Mouse (Mus musculus): Measurements from ENCODE around the gene Aebp1.

Aebp1 gene

DNA sequence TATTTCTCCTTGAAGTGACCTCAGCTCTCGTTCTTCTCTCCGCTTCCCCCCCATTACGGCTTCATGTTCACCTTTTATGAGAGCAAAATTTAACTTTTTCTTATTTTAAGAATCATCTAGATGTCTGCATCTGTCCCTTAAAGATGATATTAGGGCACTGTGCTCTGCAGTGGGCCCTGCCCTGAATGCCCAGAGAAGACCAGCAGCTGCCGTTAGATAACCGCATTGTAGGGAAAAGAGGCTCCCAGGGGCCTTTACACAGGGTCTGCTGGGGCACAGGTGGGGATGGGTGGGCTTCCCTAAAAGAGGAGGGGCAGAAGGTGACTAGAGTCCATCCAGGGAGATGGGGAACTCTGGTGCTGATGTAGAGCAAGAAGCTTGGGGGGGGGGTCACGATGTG is 32.1 kb downstream of the Aebp1 start:
- no peak for DNase-seq (ENCODE audit: low spot score)

DNA sequence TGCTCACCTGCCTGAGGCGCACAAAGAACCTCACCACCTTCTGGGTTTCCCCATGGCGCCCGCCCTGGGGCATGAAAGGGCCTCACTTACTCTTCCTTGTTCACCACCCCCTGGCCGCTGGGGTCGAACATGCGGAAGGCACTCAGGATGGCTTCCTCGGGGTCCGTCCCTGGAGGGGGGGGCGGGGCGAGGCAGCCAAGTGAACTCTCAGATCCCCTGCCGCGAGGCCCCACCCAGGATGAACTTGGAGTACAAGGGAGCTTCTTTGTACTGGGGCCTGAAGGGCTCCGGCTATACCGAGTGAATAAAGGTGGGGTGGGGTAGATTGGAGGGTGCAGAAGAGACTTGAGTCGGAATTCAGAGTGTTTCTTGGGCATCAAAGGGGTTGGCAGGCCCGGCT is 35.5 kb downstream of the Aebp1 start:
- DNase-seq (ENCODE audit: low spot score), result no peak

DNA sequence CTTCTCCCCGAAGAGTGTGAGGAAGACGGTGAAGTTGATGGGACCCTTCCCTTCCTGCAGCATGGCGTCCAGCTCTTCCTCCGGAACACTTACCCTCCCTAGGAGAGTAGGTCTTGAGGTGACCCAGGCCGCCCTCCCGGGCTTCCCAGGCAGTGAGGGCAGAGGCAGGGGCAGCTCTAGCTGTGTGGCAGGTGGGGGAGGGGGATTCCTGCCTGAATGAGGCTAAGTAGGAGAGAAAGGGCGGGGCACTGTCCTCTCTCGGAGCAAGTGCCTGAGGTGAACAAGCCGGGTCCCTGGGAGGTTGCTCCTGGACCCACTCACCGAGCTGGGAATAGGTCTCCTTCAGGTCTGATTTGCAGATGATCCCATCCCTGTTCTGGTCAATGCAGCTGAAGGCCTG is 36.1 kb downstream of the Aebp1 start:
- DNase-seq (ENCODE audit: low spot score), result no peak

DNA sequence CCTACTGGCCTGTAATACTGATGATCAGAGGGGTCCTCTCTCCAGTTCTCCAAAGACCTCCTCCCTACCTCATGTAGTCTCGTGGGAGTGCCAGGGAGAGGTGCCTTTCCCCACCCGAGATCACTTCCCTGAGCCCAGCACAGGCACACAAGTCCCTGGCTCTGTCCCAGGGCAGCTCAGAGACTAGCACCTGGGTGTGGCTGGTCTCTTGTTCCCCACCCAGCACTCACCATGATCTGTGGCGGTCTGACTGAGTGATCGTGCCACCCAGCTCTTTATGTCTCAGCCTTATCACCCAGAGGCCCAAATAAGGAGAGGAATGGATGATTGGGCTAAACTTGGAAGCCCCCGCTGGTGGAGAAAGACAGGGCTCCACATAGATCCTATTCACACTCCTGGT is 36.8 kb downstream of the Aebp1 start, which contains the start of gene Myl7:
Myl7 (minus strand) TSS at position 252 of the 400 bp plus-strand sequence.
- DNase-seq (ENCODE audit: low spot score), result no peak

DNA sequence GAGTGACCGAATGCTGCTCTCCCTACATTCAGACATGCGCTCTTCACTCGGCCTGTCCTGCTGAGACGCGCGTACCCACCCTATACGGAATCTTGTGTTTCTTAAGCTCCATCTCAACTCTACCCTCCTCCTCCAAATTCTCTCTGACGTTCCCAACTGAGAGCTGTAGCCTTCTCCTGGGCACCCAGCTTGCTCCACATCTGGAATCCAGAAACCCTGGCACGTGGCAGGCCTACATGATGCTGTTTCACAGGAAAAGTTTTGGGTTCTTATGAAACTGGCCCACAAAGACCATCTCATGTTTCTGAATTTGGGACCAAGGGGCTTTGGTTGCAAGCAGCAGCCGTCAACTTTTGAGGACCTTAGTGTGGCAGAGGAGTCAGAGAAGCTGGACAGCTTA is 37.5 kb downstream of the Aebp1 start:
- DNase-seq (ENCODE audit: low spot score), result no peak

DNA sequence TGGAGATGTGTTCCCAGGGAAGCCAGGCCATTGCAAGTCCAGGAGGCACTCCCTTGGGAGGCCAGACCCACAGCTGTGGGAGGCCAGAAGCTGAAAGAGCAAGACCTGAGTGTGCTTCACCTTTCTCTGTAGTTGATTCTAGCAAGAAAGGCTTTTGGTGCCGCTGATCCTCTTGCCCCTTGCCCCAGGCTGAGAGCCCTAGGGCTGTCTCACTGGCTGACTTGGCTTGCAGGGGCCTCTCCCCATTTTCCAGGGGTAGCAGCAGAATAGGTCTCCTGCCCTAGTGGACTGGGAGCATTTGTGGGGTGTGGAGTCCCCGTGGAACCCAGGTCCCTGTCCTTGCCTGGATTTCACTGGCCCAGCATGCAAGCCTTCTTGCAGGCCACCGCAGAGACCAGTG is 39.6 kb downstream of the Aebp1 start:
- no peak for DNase-seq (ENCODE audit: low spot score)

DNA sequence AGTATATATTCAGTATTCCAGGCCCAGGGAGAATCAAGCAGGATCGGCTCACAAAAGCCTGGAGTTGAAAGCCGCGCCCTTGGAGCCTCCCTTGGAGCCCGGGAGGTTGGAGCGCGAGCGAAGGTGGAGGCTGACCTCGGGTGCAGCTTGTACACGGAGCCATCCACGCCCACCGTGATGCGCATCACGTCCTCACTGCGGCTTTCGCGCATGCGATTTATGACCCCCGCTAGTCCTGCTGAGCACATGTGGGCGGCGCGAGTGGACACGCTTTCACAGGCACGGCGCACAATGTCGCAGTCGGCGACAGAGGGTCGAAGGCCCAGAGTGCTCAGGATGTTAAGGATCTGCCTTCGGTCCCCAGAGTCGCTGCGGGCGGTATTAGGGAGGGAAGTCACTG is 40.2 kb downstream of the Aebp1 start:
- no peak for DNase-seq (ENCODE audit: low spot score)

DNA sequence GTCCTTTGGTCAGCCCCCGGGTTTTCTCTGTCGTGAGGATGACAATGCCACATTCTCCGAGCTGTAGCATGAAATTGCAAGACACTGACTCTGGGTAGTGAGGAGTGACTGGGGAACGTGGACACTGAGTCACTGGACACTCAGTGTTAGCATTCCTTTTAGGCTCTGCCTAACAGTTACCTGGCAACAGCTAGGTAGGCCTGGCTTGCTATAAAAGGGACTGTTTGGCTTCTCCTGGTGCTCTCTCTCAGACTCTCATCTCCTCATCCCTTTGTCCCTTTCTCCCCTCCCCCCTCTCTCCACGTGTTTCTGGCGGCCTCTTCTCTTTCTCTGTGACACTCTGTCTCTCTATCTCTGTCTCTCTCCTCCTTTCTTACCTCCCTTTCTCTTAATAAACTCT is 40.6 kb downstream of the Aebp1 start:
- no peak for DNase-seq (ENCODE audit: low spot score)

DNA sequence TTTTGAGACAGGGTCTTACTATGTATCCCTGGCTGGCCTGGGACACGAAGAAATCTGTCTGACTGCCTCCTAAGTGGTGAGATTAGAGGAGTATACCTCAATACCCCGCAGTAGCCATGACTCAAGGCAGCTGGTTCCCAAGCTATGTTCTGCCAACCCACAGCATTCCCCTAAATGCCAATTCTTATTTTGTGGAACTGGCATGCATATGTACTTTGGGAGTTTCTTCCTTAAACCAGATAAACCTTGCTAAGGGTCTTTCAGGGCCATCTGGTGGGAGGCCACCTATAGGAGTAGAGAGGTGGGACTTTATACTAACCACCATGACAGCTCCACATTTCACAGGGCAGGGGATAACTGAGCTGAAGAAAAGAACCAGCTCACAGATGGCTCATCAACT is 42.1 kb downstream of the Aebp1 start:
- no peak for DNase-seq (ENCODE audit: low spot score)

DNA sequence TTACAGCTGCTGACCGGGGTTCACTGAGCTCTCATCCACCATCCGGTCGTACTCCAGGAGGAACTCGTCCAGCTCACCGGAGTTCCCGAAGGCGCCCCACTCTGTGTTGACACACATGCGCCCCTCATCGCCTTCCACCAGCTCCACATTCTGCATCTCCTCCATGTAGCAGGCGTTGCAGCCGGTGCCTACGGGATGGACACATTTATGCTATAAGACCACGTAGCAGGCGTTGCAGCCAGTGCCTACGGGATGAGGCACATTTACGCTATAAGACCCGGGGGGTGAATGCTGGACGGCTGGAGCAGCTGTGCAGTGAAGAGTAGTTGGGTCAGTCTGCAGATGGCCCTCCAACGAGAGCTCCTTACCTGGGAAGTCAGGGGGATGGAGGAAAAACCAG is 42.6 kb downstream of the Aebp1 start:
- no peak for DNase-seq (ENCODE audit: low spot score)

DNA sequence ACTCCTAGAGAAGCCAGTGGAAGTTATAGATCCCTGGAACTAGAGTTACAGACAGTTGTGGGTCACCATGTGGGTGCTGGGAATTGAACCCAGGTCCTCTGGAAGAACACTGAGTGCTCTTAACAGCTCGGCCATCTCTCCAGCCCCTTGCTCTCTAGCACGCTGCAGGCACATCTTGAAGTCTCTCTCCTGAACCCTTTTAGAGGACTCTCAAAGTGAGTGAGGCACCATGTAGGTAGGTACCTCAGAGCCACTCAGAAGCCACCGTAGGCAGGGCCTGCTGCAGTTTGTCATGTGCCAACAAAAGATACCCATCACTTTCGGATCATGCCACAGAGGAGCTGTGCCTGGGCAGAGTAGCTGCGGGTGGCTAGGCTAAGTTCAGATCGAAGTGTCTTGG is 43.1 kb downstream of the Aebp1 start:
- DNase-seq (ENCODE audit: low spot score), result no peak

DNA sequence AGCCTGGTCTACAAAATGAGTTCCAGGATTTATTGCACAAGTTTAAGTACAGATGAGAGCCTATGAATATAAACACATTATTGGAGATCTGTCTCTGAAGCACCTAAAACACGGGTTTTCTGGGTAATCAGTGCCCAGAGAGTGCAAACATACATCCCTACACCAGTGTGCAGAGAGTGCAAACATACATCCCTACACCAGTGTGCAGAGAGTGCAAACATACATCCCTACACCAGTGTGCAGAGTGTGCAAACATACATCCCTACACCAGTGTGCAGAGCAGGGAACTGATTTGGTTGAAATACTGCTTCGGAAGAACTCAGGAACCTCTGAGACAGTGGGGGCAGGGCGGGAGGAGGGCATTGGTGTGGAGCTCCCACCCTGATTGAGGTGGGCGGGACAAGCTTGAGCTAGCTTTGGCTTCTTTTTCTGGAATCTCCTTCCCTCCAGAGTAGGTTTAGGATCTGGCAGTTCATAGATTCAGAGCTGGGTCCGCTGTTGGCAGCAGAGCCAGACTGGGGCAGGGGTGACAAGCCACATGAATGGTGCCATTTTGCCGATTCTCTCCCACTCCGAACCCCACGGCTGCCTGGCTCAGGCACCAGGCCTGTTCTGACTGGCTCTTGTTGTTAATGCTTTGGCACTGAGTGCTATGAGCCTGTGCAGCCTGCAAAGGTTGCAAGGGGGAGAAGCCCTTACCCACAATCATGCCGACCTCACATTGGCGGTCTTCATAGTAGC is 44.2 kb downstream of the Aebp1 start:
- DNase-seq (ENCODE audit: low spot score), result no peak

DNA sequence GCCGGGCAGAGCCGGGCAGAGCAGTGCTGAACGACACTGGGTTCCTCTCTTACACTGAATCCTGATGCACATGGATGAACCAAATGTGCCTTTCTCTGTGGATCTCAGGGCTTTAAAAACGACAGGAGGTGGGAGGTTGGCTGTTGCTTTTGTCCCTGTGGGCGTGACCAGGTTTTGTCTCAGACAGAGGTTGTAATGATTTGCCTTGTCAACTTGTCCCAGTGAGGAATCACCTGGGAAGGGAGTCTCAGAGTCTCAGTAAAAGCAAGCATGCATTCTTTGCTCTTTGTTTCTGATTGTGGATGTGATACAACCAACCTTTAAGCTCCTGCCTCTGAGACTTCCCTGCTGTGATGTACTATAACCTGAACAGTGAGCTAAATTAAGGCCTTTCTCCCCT is 45.3 kb downstream of the Aebp1 start:
- DNase-seq (ENCODE audit: low spot score), result no peak

DNA sequence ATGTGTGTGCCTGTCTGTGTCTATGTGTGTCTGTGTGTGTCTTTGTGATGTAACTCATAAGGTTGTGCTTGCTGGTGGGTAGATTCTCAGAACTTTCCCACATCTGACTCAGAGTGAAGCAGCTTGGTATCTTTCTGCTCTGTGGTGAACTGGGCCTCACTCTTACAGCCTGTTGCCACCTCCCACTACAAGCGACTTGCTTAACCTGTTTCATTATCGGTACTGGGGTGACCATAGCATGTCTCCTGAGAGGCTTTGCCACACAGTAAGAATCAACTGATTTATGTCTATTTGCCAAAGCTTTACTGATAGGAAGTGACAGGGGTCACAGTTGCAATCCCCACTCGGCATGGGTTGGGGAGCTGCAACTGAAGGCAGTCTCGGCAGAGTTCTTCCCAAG is 46.9 kb downstream of the Aebp1 start:
- DNase-seq (ENCODE audit: low spot score), result no peak

DNA sequence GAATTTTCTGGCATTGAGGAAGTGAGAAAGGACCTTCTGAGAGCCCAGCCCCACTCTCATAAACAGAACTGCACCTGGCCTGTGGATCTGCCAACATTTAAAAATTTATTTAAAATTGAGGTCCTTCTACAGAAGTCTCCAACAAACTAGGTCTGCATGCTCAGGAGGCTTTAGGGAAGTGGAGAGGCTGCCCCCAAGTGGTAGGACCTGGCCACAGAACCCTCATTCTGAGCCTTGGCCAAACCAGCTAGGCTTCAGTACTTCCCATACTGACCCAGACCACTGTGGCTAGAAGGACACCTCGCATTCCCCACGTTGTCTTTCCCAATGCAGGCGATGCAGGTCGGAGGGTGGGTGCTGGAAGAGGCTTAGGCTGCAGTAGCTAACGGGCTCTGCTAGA is 50.9 kb downstream of the Aebp1 start:
- no peak for DNase-seq (ENCODE audit: low spot score)

DNA sequence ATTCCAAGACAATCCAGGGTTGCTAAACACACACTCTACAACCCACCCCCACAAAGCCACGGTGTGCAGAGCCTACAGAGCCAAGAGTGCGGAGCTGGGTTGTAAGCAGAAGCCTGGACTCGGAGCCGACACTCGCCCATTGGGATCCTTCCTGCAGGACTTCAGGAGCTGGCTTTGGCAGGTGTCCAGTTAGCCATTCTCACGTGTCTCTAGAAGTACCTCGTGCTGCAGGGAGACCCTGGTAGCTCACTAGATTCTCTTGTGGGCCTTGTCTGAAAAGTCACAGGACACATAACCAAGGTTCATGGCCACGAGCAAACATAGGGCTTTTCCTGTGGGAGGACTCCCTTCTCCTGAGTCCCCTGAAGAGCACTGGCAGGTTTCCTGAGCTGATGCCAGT is 51.5 kb downstream of the Aebp1 start:
- DNase-seq (ENCODE audit: low spot score), result no peak

DNA sequence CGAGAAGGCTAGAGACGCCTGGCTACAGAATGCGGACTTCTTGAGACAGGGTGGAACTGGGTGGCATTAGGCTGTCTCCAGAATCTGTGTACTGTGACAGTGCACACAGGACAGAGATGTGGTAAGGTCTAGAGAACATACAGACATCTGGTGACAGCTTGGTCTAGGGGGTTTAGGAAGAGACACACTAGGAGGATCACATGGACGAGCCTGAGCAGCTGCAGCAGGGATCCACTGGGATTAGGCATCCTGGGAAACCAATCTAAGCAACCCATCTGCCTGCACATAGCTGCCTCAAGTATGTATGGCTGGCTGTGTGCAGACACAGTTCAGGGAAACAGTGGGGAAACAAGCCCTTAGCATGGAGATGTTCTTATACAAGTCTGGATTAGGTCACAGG is 52.2 kb downstream of the Aebp1 start:
- DNase-seq (ENCODE audit: low spot score), result no peak

DNA sequence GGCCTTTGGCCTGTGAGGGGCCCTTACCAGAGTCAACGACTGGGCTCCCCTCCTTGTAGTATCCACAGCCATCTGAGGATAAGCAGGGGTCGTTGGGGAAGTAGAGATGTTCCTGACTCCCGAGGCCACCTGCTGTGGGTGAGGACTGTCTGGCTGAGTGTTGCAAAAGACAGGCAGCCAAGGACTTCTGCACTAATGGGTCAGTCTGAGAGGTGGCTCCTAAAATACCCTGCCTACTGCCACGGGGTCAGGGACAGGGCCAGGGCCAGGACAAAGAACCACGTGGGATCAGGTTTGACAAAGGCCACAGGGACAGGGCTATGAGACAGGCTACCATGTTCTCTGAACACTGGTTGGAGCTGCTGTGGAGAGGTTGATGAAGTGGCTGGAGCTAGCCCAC is 53.2 kb downstream of the Aebp1 start:
- no peak for DNase-seq (ENCODE audit: low spot score)

DNA sequence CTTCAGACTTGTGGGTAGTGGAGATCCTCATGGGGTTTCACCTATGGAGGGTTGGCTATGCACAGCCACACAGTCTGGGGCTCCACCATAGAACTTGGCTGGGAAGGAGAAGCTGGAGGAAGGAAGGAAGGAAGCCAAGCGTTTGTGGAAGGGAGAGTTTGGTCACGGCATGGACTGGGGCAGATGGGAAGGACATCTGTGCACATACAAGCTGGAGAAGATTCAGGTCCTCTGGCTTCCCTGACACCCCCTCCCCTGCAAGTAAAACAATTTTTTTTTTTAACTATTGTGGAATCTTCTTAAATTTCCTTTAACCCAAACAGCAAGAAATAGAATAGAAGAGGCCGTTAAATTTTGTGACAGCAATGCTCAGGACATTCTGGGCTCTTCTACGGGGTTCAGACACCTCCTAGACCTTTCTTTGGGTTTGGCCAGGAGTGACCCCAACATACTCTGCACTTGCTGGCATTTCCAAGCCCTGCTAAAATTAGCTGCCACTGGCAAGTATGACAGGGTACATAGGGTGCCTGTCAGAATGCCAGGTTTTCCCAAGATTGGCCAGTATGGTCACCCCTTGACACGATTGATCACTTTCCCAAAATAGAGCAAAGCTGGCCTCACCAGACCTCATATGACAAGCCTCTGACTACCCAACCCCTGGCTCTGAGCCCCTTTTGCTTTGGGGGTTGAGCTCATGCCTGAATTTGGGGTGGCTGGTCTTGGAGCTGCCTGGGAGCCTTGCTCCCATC is 53.9 kb downstream of the Aebp1 start:
- DNase-seq (ENCODE audit: low spot score), result no peak

DNA sequence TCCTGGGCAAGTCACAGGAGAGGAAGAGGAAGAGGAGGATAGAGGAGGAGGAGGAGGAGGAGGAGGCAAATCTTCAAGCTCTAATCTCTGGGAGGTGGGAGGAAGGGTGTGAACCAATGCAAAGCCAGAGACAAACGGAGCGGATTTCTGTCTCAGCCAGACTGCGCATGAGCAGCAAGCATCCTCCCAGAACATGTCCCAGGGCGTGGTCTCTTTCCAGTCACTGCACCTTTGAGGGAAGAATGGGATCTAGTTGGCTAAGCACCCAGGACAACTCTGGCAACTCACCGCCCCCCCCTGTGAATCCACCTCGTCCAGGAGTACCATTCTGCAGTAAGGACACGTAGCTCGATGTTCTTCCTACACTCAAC is 54.4 kb downstream of the Aebp1 start:
- no peak for DNase-seq (ENCODE audit: low spot score)

DNA sequence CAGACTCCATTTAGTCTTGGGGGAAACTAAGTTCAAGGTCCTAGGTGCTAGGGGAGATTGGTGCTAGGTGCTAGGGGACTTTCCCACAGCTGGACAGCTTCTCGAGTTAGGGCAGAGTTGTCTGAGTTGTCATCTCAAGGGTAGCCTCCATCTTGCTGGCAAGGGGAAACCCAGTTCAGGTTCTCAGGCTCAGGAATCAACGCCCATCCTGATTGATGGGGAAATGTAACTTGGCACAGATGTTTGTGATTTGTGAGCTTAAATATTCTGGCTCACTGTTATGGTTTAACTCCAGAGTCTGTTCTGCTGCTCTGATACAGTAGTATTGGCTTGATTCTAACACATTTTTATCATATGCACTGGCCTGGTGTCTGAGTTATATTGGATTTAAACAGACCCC is 56.4 kb downstream of the Aebp1 start:
- no peak for DNase-seq (ENCODE audit: low spot score)

DNA sequence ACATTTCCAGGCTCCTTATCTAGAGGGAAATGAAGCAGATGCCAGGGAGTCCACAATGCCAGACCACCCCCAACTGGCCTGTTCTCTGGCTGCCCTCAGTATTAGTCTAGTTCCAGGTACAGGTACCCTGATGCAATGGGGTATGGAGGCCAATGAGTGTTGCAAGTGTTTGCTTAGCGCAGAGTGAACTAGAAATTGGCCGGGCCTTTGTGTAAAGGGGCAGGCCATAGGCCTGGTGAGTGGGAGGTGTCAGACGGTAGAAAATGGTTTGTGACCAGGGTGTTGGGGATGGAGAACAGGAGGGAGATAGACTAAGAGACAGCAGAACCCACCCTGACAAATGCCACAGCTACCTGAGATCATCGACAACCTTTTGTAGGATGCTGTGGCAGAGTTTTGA is 57.9 kb downstream of the Aebp1 start:
- no peak for DNase-seq (ENCODE audit: low spot score)

DNA sequence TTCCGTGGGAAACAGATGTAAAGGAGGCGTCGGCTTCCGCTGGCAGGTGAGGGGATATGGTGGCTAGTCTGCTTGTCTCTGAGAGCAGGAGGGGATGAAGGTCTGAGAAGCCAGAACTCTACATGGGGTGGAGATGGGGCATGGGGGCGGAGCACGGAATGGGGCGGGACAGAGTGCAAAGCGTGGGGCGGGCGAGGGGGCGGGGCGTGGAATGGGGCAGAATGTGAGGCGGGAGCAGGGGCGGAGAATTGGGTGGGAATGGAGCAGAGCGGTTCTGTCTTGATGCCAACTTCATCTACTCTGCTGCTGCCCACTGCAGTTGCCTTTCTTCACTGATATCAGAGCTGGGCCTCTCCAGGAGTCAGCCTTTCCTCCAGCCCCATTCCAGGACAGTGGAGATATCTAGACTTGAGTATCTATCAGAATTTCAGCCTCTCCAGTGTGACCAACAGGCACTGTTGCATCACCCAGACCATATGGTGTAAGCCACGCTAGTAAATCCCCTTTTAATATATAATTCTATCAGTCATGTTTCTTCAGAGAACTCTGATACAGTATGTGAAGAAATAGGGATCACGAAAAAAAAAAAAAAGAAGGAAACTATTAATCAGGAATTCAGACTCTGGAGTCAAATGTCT is 58.7 kb downstream of the Aebp1 start:
- no peak for DNase-seq (ENCODE audit: low spot score)
